Mouse (Mus musculus): Measurements from ENCODE around the gene Slc29a3.

DNA sequence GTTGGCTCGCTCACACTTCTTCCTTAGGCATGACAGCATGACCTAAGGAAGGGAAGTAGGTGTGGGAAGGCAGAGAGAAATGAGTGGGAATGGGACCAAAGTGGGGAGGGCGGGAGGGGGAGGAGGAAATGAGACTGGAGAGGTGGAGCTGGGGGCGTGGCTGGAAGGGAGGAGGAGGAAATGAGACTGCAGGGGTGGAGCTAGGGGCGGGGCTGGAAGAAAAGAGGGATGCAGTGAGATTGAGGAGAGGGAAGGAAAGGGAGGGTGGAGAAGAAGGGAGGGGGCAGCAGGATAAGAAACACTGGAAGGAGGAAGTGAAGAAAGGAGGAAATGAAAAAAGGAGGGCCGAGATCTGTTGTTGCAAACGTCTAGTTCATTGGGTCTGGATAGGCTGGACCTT is 61.6 kb downstream of the Slc29a3 start:
- TF ChIP-seq CTCF (IDR thresholded peaks at IDR 0.05): no peak
- TF ChIP-seq POLR2A (IDR thresholded peaks at IDR 0.05; ENCODE audit: insufficient read depth, low read depth, low read length): no peak

All from heart, adult 2 months (tissue).